Mouse (Mus musculus): ENCODE results near the gene Itgb3. TPM values are rescaled to one million over a fixed set of nuclear protein-coding genes. Genes with fewer than 3 reads are reported as not detected.

Itgb3 gene
- polyA plus RNA-seq, 1 experiment, result 25.0 TPM

- H3K79me2 ChIP-seq (ENCODE audit: control insufficient read depth, insufficient read depth), result no peaks in the 10 kb centered on the region
- no peak overlapping the region for H3K4me3 ChIP-seq
- H3K4me2 ChIP-seq (ENCODE audit: low read depth), result no peak overlapping the region
- TF ChIP-seq MAX (IDR thresholded peaks at IDR 0.05; ENCODE audit: low read depth), result no peak
- TF ChIP-seq REST (IDR thresholded peaks at IDR 0.05; ENCODE audit: insufficient read depth, insufficient read length), result no peak
- TF ChIP-seq SRF (IDR thresholded peaks at IDR 0.05; ENCODE audit: control insufficient read depth, insufficient read length, low read depth), result no peak
- no peak for TF ChIP-seq CEBPB (IDR thresholded peaks at IDR 0.05; ENCODE audit: insufficient read depth, poor library complexity, severe bottlenecking)
- no peak for TF ChIP-seq POLR2A (IDR thresholded peaks at IDR 0.05; ENCODE audit: insufficient read length, low read depth)
- TF ChIP-seq TCF12 (IDR thresholded peaks at IDR 0.05; ENCODE audit: insufficient read depth, poor library complexity, severe bottlenecking), result no peak
- TF ChIP-seq MYOG (IDR thresholded peaks at IDR 0.05; ENCODE audit: control insufficient read depth in 1 of 3, insufficient read depth in 1 of 3, insufficient read length in 2 of 3, low read depth in 2 of 3), result no peak
- no peak for TF ChIP-seq MYOD1 (IDR thresholded peaks at IDR 0.05; ENCODE audit: control insufficient read depth in 1 of 3, insufficient read length in 2 of 3, low read depth in 2 of 3)
- no peak for TF ChIP-seq POLR2AphosphoS2 (IDR thresholded peaks at IDR 0.05; ENCODE audit: insufficient read length, low read depth)
- TF ChIP-seq E2F4 (IDR thresholded peaks at IDR 0.05; ENCODE audit: insufficient read depth), result no peak
- TF ChIP-seq TCF3 (IDR thresholded peaks at IDR 0.05; ENCODE audit: insufficient read length, low read depth), result no peak
- no peak for TF ChIP-seq USF1 (IDR thresholded peaks at IDR 0.05; ENCODE audit: low read depth)
- H3ac ChIP-seq (ENCODE audit: control insufficient read depth, insufficient read length), result no peak overlapping the region
- H3K36me3 ChIP-seq (ENCODE audit: control insufficient read depth, insufficient read depth), result no peaks in the 10 kb centered on the region
- H3K27me3 ChIP-seq (ENCODE audit: control insufficient read depth, insufficient read depth, insufficient read length), result no peaks in the 10 kb centered on the region
Measured at GRCm38 (mm10) chr11:104599265-104599945, 8.4 kb upstream of the Itgb3 start.

- no peaks in the 10 kb centered on the region for H3K27me3 ChIP-seq (ENCODE audit: control insufficient read depth, insufficient read depth, insufficient read length)
- TF ChIP-seq SRF (IDR thresholded peaks at IDR 0.05; ENCODE audit: control insufficient read depth, insufficient read length, low read depth) (no peak), MYOG (IDR thresholded peaks at IDR 0.05; ENCODE audit: control insufficient read depth in 1 of 3, insufficient read depth in 1 of 3, insufficient read length in 2 of 3, low read depth in 2 of 3) (no peak), USF1 (IDR thresholded peaks at IDR 0.05; ENCODE audit: low read depth) (no peak), POLR2AphosphoS2 (IDR thresholded peaks at IDR 0.05; ENCODE audit: insufficient read length, low read depth) (no peak)
- no peaks in the 10 kb centered on the region for H3K36me3 ChIP-seq (ENCODE audit: control insufficient read depth, insufficient read depth)
- no peaks in the 10 kb centered on the region for H3K79me2 ChIP-seq (ENCODE audit: control insufficient read depth, insufficient read depth)
- H3K4me2 ChIP-seq (ENCODE audit: low read depth), result no peak overlapping the region
- no peak overlapping the region for H3K4me3 ChIP-seq
- H3ac ChIP-seq (ENCODE audit: control insufficient read depth, insufficient read length), result no peak overlapping the region
Measured at GRCm38 (mm10) chr11:104600675-104601074, 7.1 kb upstream of the Itgb3 start.

DNA sequence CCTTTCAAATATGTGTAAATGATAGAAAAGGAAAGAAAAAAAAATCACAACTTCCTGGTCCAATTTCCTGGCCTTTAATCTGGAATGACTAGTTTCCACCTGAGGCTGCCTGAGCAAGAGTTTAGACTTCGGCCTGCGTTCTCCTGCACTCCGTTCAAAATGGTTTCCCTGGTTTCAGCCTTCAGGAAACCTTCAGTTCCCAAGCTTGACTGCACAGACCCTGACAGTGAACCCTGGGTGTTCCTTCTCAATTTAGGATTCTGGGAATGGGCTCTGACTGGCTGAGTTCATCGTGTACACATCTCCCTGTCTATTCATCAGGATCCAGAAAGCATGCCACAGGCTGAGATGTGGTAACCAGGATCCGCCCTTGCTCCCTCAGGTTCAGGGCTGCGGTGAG is 3.6 kb upstream of the Itgb3 start:
- TF ChIP-seq POLR2A (IDR thresholded peaks at IDR 0.05; ENCODE audit: insufficient read length, low read depth) (no peak), SRF (IDR thresholded peaks at IDR 0.05; ENCODE audit: control insufficient read depth, insufficient read length, low read depth) (no peak)
- Histone ChIP-seq H3K27me3 (ENCODE audit: control insufficient read depth, insufficient read depth, insufficient read length) (no peaks in the 10 kb centered on the region), H3K36me3 (ENCODE audit: control insufficient read depth, insufficient read depth) (no peaks in the 10 kb centered on the region), H3K4me2 (ENCODE audit: low read depth) (no peak overlapping the region), H3ac (ENCODE audit: control insufficient read depth, insufficient read length) (no peak overlapping the region), H3K79me2 (ENCODE audit: control insufficient read depth, insufficient read depth) (peaks cover 11% of the 10 kb centered on the region), H3K4me3 (no peak overlapping the region)

DNA sequence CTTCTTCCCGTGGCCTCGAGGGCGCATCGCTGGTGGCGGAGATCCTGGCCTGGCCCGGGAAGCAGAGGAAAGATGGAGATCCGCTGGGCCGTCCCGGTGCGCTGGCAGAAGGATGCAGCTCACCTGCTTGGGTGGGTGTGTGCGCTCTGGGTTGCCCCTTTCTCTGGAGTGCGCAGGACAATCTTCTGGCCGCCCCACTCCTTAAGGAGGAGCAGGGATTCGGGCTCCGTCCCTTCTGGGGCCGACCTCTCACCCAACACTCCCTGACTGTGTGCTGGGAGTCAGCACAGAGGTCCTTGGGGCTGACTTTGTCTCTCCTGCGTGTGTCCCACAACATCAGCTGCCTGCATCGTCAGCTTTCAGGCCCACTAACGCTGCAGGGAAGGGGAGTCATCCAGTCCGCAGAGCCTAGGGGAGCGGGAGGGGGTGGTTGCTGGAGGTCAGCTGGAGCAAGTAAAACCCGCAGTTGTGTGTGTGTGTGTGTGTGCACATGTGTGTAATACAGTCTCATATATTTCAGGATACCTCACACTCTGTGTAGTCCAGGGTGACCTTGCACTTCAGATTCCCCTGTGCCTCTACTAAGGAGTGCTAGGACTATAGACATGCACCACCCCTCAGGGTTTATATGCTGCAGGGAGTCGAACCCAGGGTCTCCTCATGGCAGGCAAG is 585 bp downstream of the Itgb3 start:
- no peak for TF ChIP-seq POLR2A (IDR thresholded peaks at IDR 0.05; ENCODE audit: insufficient read length, low read depth)
- peak in 1 of 3 experiments; percentile 4 for TF ChIP-seq MYOG (IDR thresholded peaks at IDR 0.05; ENCODE audit: control insufficient read depth in 1 of 3, insufficient read depth in 1 of 3, insufficient read length in 2 of 3, low read depth in 2 of 3)
- Histone ChIP-seq H3ac (ENCODE audit: control insufficient read depth, insufficient read length) (peak overlapping the region; percentile 31), H3K79me2 (ENCODE audit: control insufficient read depth, insufficient read depth) (peaks cover 35% of the 10 kb centered on the region), H3K4me3 (peak overlapping the region; percentile 46), H3K36me3 (ENCODE audit: control insufficient read depth, insufficient read depth) (no peaks in the 10 kb centered on the region), H3K27me3 (ENCODE audit: control insufficient read depth, insufficient read depth, insufficient read length) (no peaks in the 10 kb centered on the region), H3K4me2 (ENCODE audit: low read depth) (peak overlapping the region; percentile 67)

- peak overlapping the region; percentile 67 for H3K4me2 ChIP-seq (ENCODE audit: low read depth)
- peak overlapping the region; percentile 46 for H3K4me3 ChIP-seq
- H3ac ChIP-seq (ENCODE audit: control insufficient read depth, insufficient read length), result peak overlapping the region; percentile 31
- TF ChIP-seq SRF (IDR thresholded peaks at IDR 0.05; ENCODE audit: control insufficient read depth, insufficient read length, low read depth) (no peak), TCF3 (IDR thresholded peaks at IDR 0.05; ENCODE audit: insufficient read length, low read depth) (no peak), POLR2AphosphoS2 (IDR thresholded peaks at IDR 0.05; ENCODE audit: insufficient read length, low read depth) (no peak), REST (IDR thresholded peaks at IDR 0.05; ENCODE audit: insufficient read depth, insufficient read length) (no peak), MYOD1 (IDR thresholded peaks at IDR 0.05; ENCODE audit: control insufficient read depth in 1 of 3, insufficient read length in 2 of 3, low read depth in 2 of 3) (no peak), CEBPB (IDR thresholded peaks at IDR 0.05; ENCODE audit: insufficient read depth, poor library complexity, severe bottlenecking) (no peak), TCF12 (IDR thresholded peaks at IDR 0.05; ENCODE audit: insufficient read depth, poor library complexity, severe bottlenecking) (no peak), USF1 (IDR thresholded peaks at IDR 0.05; ENCODE audit: low read depth) (no peak), E2F4 (IDR thresholded peaks at IDR 0.05; ENCODE audit: insufficient read depth) (no peak), MAX (IDR thresholded peaks at IDR 0.05; ENCODE audit: low read depth) (no peak), MYOG (IDR thresholded peaks at IDR 0.05; ENCODE audit: control insufficient read depth in 1 of 3, insufficient read depth in 1 of 3, insufficient read length in 2 of 3, low read depth in 2 of 3) (no peak), POLR2A (IDR thresholded peaks at IDR 0.05; ENCODE audit: insufficient read length, low read depth) (no peak)
- no peaks in the 10 kb centered on the region for H3K27me3 ChIP-seq (ENCODE audit: control insufficient read depth, insufficient read depth, insufficient read length)
- no peaks in the 10 kb centered on the region for H3K36me3 ChIP-seq (ENCODE audit: control insufficient read depth, insufficient read depth)
- peaks cover 35% of the 10 kb centered on the region for H3K79me2 ChIP-seq (ENCODE audit: control insufficient read depth, insufficient read depth)
Measured at GRCm38 (mm10) chr11:104609033-104609684, 1.4 kb downstream of the Itgb3 start.
